Mouse (Mus musculus) inflammation-experienced regulatory T-cells, adult 6 months (primary cell): Measurements from ENCODE around the gene Slc12a4. TPM values are rescaled to one million over a fixed set of nuclear protein-coding genes. Genes with fewer than 3 reads are reported as not detected.

Experiments used
- ATAC-seq: one replicate; pipeline ENCODE4 v1.8.0; 2017
- polyA plus RNA-seq, 3 experiments: library from polyadenylated mRNA; unstranded; fragments of 100-300 nt; shearing (Covaris generic); gene quantifications; one replicate each; pipeline ENCODE4 v1.2.1; 2017

The Slc12a4 gene
- polyA plus RNA-seq, 3 experiments from 2014 or later, result 5.4 to 8.8 (median 6.4) TPM

DNA sequence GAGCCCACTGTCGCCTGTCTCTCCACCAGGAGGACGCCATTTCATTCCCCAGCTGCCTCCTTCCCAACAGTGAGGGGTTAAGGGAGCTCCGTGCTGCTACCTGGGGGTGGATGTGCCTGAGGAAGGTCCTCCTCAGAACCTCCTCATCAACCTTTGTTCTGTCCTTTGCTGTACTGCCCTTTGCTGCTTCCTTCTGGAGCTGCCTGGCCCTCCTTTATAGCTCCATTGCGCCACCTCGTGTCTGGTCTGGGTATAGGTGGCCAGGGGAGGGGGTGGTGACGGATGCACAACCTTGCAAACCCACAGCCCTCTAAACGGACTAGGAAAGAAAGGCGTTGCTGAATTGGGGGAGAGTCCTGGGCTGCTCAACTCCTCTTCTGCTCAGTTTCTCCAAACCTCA, 35.3 kb downstream of the Slc12a4 start:
- ATAC-seq, result peak; percentile 82

- no peak for ATAC-seq
Observed at GRCm38 (mm10) chr8:105925123-105925522, 40.8 kb downstream of the Slc12a4 start.

- peak; percentile 94 for ATAC-seq
Observed at GRCm38 (mm10) chr8:105919390-105919789, 46.5 kb downstream of the Slc12a4 start.

- ATAC-seq, result peak; percentile 70
Observed at GRCm38 (mm10) chr8:105900941-105901616, 64.8 kb downstream of the Slc12a4 start.

GRCm38 (mm10) chr8:105900180-105900940, 65.5 kb downstream of the Slc12a4 start, which contains the start of gene Pskh1:
TSS of gene Pskh1 (plus strand) at chr8:105900441.
- peak; percentile 88 for ATAC-seq

DNA sequence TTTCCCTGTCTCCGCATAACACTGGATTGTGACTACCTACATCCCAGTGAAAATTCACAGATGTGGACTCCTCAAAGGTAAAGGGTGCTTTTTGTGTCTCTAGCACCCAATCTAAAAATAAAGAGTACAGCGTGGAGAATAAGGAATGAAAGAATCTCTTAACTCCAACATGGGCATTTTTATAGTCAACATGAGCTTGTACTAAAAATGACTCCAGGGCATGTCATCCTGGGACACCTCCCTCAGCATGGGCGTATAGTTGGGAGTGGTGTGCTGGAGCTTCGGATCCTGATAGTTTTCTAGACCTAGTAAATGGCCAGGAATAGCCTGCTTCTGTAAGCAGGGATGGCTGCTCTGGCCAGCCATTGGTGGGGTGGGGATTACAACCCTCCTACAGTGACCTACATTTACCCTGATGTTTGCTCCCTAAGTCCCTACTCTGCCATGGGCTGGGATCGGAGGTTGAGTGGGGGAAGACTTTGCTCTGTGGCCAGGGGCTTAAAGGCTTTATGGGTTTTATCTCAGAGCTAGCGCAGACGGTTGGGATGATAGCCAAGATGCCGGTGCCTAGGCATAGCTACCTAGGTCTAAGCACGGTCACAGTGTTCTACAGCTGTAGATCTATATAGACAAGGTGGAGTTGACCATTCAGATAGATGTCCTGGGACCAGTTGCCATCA, 68.0 kb downstream of the Slc12a4 start:
- no peak for ATAC-seq

Other genes starting within 250 kb of the Slc12a4 start
- gene Gfod2, start 207.4 kb downstream of the Slc12a4 start, polyA plus RNA-seq, result 1 to 10 TPM; 1.7 to 5.9 (median 3.9) TPM
- gene Ranbp10, start 138.7 kb downstream of the Slc12a4 start, polyA plus RNA-seq, result 1 to 10 TPM; 5.3 to 8.7 (median 5.9) TPM
- not detected for gene Tsnaxip1, start 138.4 kb downstream of the Slc12a4 start, polyA plus RNA-seq
- 10 to 100 TPM; 13.8 to 22.1 (median 18.4) TPM for gene Cenpt, start 112.8 kb downstream of the Slc12a4 start, polyA plus RNA-seq
- gene Thap11, start 111.0 kb downstream of the Slc12a4 start, polyA plus RNA-seq, result 1 to 10 TPM; 5.5 to 6.7 (median 6.0) TPM
- gene Nutf2, start 105.5 kb downstream of the Slc12a4 start, polyA plus RNA-seq, result 10 to 100 TPM; 10.8 to 70.1 (median 13.0) TPM
- gene Edc4, start 85.2 kb downstream of the Slc12a4 start, polyA plus RNA-seq, result 10 to 100 TPM; 28.1 to 41.1 (median 33.9) TPM
- 1 to 10 TPM in 2 of 3 experiments, not detected in 1; 1.2 to 1.8 TPM for gene Nrn1l, start 72.5 kb downstream of the Slc12a4 start, polyA plus RNA-seq
- gene Pskh1, start 65.7 kb downstream of the Slc12a4 start, polyA plus RNA-seq, result 10 to 100 TPM; 10.0 to 14.4 (median 11.1) TPM
- gene Ctrl, start 32.2 kb downstream of the Slc12a4 start, polyA plus RNA-seq, result 1 to 10 TPM; 3.0 to 4.1 (median 3.4) TPM
- gene Psmb10, start 27.7 kb downstream of the Slc12a4 start, polyA plus RNA-seq, result 100 to 1,000 TPM; 368 to 388 (median 373) TPM
- gene Lcat, start 22.7 kb downstream of the Slc12a4 start, polyA plus RNA-seq, result under 1 TPM; 0.44 to 0.67 (median 0.45) TPM
- not detected for gene Dpep3, start 13.3 kb upstream of the Slc12a4 start, polyA plus RNA-seq
- 10 to 100 TPM; 29.0 to 36.7 (median 32.2) TPM for gene Dus2, start 25.2 kb upstream of the Slc12a4 start, polyA plus RNA-seq
- gene Dpep2nb, start 39.9 kb upstream of the Slc12a4 start, polyA plus RNA-seq, result not detected
- gene Ddx28, start 45.8 kb upstream of the Slc12a4 start, polyA plus RNA-seq, result 10 to 100 TPM in 2 of 3 experiments, 1 to 10 TPM in 1; 9.3 to 15.6 (median 12.3) TPM
- 10 to 100 TPM; 35.1 to 41.7 (median 37.1) TPM for gene Nfatc3, start 92.7 kb upstream of the Slc12a4 start, polyA plus RNA-seq
- gene Esrp2, start 170.9 kb upstream of the Slc12a4 start, polyA plus RNA-seq, result under 1 TPM in 2 of 3 experiments, not detected in 1; 0.20 to 0.64 TPM
- gene Pla2g15, start 184.3 kb upstream of the Slc12a4 start, polyA plus RNA-seq, result 1 to 10 TPM; 4.5 to 6.2 (median 4.7) TPM
- gene Slc7a6, start 202.8 kb upstream of the Slc12a4 start, polyA plus RNA-seq, result 10 to 100 TPM; 21.0 to 35.6 (median 33.1) TPM
- gene Slc7a6os, start 244.8 kb upstream of the Slc12a4 start, polyA plus RNA-seq, result 10 to 100 TPM; 20.7 to 26.9 (median 23.1) TPM
- gene Prmt7, start 244.8 kb upstream of the Slc12a4 start, polyA plus RNA-seq, result 10 to 100 TPM; 16.6 to 35.3 (median 27.0) TPM